Mouse (Mus musculus) ovary, adult 18-20 months (tissue): ENCODE data around the gene Zdhhc19.

ENCODE experiments used
- DNase-seq: peaks from one replicate; pipeline ENCODE4 v3.0.0; 2022; ENCODE audit warnings: low spot score, mixed read lengths

The Zdhhc19 gene

DNA sequence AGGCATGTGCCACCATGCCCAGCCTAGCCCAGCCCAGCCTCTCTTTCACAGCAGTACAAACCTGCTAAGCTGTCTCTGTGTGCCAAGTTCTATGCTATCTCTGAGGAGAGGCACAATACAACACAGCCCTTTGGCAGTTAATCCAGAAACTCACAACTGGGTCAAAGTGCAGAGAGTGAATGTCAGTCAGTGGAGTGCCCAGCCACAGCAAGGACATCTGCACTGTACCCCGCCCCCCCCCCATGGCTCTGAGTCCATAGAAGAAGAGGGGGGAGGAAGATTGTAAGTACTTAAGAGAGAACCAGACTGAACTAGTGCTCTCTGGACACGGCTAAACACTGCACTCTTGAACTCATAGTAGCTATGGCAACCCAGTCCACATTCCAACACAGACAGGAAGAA is 55.3 kb downstream of the Zdhhc19 start:
- no peak for DNase-seq

DNA sequence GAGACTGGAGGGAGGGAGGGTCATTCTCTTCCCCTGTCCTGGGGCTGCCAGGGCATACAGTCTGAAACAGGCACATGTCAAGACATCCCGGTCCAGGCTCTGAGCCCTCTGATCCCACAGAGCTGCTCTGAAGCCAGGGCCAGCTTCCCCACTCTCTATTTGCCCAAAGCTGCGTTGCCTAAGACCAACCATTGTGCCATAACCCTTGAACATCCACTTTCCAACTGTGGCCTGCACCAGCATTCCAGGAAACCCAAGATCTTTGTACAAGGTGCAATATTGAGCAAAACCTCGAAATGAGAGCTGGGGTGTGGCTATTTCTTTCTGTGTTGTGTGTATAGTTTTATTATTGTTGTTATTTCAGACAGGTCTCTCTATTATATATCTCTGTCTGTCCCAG is 59.5 kb downstream of the Zdhhc19 start:
- DNase-seq: no peak

DNA sequence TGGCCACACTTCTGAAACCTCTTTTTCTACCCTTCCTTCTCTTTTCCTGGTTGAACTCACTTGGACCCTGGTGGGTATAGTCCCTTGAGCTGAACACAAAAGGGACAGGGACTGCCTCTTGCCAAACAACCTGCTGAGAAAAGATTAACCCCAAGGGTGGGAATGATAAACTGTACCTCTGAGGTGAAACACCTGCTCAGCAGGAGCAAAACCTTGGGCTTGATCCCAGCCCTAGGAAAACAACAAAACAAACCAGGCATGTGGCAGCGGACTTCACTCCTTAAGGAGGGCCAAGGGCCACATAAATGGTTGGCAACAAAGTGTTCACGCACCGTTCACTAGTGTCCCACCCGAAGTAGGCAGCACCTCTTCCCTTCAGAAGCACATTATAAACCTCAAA is 63.4 kb downstream of the Zdhhc19 start:
- DNase-seq: no peak

GRCm38 (mm10) chr16:32563056-32563793 is 67.2 kb downstream of the Zdhhc19 start:
- no peak for DNase-seq

GRCm38 (mm10) chr16:32567282-32567681 is 71.2 kb downstream of the Zdhhc19 start:
- DNase-seq: no peak

DNA sequence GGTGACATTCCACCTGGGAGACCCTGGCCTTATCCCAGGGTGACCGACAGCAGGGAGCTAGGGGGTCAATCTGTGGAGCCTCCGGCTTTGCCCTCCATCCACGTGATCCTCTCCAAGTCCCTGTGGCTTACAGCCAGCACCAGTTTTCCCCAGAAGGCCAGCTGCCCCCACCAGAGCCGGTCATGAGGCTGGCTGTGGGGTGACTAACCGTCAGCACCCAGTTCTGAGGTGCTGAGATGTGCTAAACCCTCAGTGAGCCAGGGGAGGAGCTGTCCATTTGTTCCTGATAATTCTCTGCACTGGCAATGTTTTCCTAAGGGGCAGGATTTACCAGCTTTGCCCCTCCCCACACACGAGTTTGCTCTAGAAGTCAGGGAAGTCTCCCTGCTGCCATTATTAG is 72.3 kb downstream of the Zdhhc19 start:
- DNase-seq: no peak

DNA sequence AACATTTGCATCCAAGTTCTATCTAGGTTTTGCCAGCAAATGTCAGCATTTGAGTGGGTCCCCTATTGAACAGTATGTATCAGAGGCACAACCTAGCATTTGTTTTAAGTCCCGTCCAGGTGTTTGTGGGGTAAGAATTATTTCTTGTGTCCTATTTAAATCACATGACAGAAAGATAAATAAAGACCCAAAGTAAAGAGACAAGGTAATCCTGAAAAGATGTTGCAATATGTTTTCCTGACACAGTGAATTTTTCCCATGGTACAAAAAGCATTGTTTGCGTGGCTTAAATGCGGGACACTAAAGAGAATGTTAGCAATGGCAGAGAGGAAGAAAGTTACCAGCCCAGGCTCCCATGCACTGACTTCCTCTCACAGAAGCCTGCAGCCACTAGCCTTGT is 74.0 kb downstream of the Zdhhc19 start:
- no peak for DNase-seq

DNA sequence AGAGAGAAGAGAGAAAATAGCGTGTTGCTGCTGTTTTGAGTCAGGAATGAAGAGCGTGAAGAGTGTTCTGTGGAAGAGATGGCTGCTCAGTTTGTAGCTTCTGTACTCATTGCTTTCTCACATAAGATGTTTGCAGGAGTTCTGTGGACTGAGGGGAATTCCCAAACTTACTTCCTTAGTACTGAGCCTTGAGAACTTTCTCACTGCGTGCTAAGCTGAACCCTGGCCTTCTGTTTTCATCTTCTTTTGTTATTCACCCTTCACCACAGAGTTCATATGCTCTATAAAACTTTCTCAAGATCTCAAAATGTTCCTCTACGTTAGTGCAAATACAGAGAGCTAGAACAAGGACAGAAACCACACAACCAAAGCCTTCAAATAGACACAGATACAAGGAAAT is 76.5 kb downstream of the Zdhhc19 start:
- no peak for DNase-seq

DNA sequence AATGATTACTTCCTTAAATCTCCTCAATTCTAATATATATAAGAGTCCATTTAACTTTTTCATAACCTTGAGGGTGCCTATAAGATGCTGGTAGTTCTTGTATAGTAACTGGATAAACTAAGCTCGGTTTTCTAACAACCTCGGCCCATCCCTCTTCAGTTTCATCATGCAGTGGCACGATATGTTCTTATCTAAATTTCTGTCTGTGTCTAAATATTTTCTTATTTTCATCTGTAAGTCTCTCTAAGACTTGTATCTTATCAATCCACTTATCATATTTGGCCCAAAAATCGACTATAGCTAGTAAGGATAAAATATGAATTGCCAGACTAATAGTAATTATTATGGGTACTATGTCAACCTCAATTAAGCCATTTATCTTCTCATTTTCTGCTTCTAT is 90.4 kb downstream of the Zdhhc19 start:
- no peak for DNase-seq

GRCm38 (mm10) chr16:32588568-32588967 is 92.5 kb downstream of the Zdhhc19 start:
- no peak for DNase-seq

- no peak for DNase-seq
Measured at GRCm38 (mm10) chr16:32591521-32591920, 95.5 kb downstream of the Zdhhc19 start.

DNA sequence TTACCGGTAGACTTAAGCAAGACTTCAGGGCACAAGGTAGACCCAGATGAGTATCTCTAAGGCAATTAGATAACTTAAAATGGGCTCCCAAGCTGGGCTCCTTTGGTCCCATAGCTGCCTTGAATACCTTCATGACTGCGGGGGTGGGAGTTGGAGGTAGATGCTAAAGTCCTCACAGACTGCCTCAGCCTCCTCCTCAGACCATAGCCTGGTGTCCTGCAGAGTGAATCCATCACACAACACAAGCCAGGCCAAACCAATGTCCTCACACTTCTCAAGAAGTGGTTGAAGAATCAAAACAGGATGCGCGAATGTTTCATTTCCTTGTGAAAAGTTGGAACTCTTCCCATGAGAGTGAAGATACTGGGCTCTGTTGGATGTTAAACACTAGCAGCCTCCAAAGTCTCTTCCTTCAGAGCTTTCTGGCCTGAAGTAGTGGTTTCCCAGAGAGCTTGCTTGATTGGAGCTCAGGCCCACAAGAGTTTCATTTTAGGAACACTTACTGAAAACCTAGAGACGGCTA is 97.3 kb downstream of the Zdhhc19 start:
- DNase-seq: no peak

DNA sequence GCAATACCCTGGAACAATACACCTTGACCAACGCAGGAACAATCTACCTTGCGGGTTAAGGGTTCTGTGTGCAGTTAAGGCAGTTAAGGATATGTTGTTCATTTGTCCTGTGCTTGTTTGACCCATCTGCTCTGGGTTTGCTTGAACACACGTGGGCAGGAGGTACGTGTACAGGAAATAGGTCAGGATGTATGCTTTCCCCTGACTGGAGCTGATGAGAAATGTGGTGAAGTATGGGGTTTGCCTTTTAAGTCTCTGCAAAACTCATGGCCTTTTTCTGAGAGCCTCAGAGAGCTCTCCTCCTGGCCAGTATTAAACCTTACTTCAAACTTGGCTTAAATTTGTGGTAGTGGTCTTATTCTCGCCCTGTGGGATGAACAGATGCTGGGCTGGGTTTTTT is 97.9 kb downstream of the Zdhhc19 start:
- DNase-seq: no peak

GRCm38 (mm10) chr16:32594701-32595100 is 98.6 kb downstream of the Zdhhc19 start:
- no peak for DNase-seq

DNA sequence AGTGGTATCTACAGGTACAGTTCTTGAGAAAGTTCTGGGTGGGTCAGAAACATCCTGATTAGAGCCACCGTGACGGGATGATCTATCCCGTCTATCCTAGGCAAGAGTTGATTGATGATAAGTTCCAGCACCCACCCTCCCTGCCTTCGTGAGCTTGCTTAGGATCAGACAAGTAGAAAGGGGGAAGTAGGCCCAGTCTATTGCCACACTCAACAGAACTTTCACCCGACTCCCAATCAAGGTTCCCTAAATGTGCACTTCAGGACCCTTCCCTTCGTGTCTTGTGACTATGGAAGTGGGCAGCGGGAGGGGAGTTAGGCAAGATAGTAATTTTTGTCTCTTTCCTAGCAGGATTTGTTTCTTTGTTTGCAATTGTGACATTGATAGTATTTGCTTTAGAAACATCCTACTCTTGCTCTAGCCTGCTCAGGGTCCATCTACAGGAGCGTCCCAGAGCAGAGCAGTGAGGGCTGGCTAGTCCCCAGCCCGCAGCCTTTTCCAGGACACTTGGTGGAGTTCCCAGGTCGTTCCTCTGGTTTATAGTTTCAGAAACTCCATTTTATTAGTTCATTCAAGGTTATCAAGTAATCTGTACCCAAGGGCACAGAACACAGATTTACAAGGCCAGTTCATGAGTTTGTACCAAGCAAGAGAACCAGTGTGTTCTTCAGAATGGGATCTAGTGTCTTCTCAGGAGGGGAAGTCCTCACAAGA is 99.2 kb downstream of the Zdhhc19 start:
- no peak for DNase-seq

DNA sequence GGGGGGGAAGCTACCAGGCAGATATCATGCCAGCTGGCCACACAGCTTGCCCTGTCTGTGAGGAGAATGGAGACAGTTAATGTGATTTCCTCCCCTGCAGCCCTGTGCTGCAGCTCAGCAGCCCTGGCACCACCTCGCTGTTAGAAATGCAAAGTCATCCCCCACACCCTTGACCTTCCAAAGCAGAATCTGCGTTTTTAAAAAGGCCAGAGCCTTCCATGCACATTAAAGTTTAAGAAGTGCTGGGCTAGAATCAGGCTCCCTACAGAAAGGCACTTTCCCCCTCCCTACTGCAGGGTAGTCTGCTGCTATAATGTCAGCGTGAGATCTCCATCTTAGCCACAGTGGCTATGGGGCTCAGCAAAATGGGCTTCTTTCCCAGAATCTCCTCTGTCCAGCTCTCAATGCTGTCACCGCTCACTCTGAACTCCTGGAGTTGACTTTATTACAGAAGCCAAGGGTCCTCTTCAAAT is 101.9 kb downstream of the Zdhhc19 start:
- DNase-seq: peak; percentile 9

GRCm38 (mm10) chr16:32599151-32599550 is 103.1 kb downstream of the Zdhhc19 start:
- no peak for DNase-seq

GRCm38 (mm10) chr16:32602193-32602685 is 106.2 kb downstream of the Zdhhc19 start:
- DNase-seq: no peak

DNA sequence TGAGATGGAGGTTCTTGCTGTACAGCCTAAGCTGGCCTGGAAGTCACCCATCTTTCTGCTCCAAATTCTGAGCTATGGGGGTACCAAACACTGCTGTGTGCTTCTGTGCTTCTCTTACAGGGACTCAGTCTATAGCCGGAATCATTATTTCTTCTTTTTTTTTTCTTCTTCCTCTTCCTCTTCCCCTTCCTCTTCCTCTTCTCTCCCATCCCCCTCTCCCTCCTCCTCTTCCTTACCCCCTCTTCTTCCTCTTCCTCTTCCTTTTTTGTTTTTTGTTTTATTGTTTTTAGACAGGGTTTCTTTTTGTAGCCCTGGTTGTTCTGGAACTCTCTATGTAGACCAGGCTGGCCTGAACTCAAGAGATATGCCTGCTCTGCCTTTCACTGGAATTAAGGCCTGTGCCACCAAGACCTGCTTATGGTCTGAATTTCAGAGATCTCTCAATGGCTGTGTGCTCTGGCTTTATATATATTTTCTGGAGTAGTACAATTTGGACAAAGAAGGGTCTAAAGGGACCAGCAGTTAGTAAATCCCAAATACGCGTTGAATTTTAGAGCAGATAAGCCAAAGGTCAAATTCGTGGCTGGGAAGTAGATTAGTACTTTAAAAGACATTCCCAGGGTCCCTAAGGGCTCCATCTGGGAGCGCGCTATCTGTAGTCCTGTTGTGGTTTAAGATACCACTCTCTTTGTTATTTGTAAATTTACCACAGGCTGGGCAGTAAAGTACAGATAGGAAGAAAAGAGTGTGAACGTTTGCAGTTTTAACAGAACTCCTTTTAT is 111.7 kb downstream of the Zdhhc19 start:
- DNase-seq: no peak

DNA sequence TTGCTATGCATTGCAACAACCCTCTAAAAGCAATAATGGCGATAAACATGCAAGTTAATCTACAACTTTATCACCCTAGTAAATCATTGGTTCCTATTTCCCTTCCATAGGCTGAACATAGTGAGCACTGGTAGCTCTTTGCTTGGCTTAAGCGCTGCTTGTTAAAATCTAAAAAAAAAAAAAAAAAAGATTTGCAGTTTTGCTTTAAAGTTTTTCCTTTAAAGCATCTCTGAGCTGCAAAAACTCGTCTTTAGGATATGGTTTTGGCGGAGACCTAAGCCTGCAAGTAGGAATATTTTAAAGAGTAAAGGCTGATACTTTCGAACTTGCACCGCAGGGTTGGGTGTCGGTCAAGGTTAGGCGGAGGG is 112.3 kb downstream of the Zdhhc19 start:
- DNase-seq: no peak

- DNase-seq: peak; percentile 97
Measured at GRCm38 (mm10) chr16:32608712-32609400, 112.8 kb downstream of the Zdhhc19 start, which contains the start of gene Tfrc. TSS of gene Tfrc (plus strand) at chr16:32608920.

GRCm38 (mm10) chr16:32609401-32609779 is 113.3 kb downstream of the Zdhhc19 start:
- no peak for DNase-seq
